Mouse (Mus musculus) embryonic facial prominence, embryonic 11.5 days (tissue): ENCODE measurements around the gene Ripply3. TPM values are rescaled to one million over a fixed set of nuclear protein-coding genes. Genes with fewer than 3 reads are reported as not detected.

ENCODE experiments used
- ATAC-seq: fragments of 200-750 bp; cut with Nextera tagmentation; replicated peaks from 2 replicates; pipeline ENCODE4 v1.8.0; 2017; ENCODE audit warnings: low read depth; ENCODE audit not compliant: insufficient number of reproducible peaks, low FRiP score, low TSS enrichment
- DNase-seq: peaks from one replicate; pipeline ENCODE4 v3.0.0-alpha.2; 2015; ENCODE audit warnings: low spot score
- H3K27ac ChIP-seq: fragments of 300-500 bp; sonication (generic); replicated peaks from 2 replicates; pipeline ENCODE4 v1.5.1; 2014; ENCODE audit warnings: mild to moderate bottlenecking, low read depth, low read length, control low read depth
- H3K27me3 ChIP-seq: fragments of 300-500 bp; sonication (generic); 2 replicates; pipeline ENCODE4 v1.6.1; 2014; ENCODE audit warnings: mild to moderate bottlenecking, low read length, moderate library complexity, mixed read lengths; ENCODE audit not compliant: control insufficient read depth, insufficient read depth
- H3K36me3 ChIP-seq: fragments of 300-500 bp; sonication (generic); replicated peaks from 2 replicates; pipeline ENCODE4 v1.6.1; 2014; ENCODE audit warnings: low read depth, mild to moderate bottlenecking, low read length, moderate library complexity, mixed read lengths; ENCODE audit not compliant: control insufficient read depth, insufficient read depth
- H3K4me1 ChIP-seq: fragments of 300-500 bp; sonication (generic); 2 replicates; pipeline ENCODE4 v1.6.1; 2014; ENCODE audit warnings: low read length, mixed read lengths; ENCODE audit not compliant: control insufficient read depth, insufficient read depth
- H3K4me2 ChIP-seq: fragments of 300-500 bp; sonication (generic); 2 replicates; pipeline ENCODE4 v1.6.1; 2014; ENCODE audit warnings: low read depth, mild to moderate bottlenecking, control low read depth, low read length, moderate library complexity
- H3K4me3 ChIP-seq: fragments of 300-500 bp; sonication (generic); 2 replicates; pipeline ENCODE4 v1.5.1; 2014; ENCODE audit warnings: low read depth, low read length, control low read depth
- H3K9ac ChIP-seq: fragments of 300-500 bp; sonication (generic); replicated peaks from 2 replicates; pipeline ENCODE4 v1.6.1; 2014; ENCODE audit warnings: mild to moderate bottlenecking, control low read depth, low read length
- H3K9me3 ChIP-seq: fragments of 300-500 bp; sonication (generic); replicated peaks from 2 replicates; pipeline ENCODE4 v1.6.1; 2016; ENCODE audit warnings: mild to moderate bottlenecking, low read length, inconsistent platforms, mixed read lengths; ENCODE audit not compliant: control insufficient read depth
- WGBS: fragments of 180-500 bp; shearing (Covaris S2); extraction: QIAGEN DNeasy Blood & Tissue Kit; methylation state at CpG from one replicate; pipeline ENCODE4 v1.1.7; 2014; 5-methylcytosine and 5-hydroxymethylcytosine counted together
- polyA plus RNA-seq: library from polyadenylated mRNA; unstranded; fragments of >200 nt; fragmentation: Nextera tagmentation; extraction: Ambion mirVana; gene quantifications from 2 replicates; pipeline ENCODE4 v1.2.1, GENCODE M21; 2014

The Ripply3 gene
- polyA plus RNA-seq, 1 experiment from 2014 or later = 5.2 TPM

- peak overlapping the region; percentile 97 for H3K9ac ChIP-seq
- no peaks in the 10 kb centered on the region for H3K9me3 ChIP-seq
- 0 out of 2 replicates have a peak, but pooled peaks cover 2% of the 10 kb centered on the region for H3K4me1 ChIP-seq
- DNase-seq (peak; percentile 6), ATAC-seq (peak; percentile 4; the same call in 1 of the 2 replicates)
- peak overlapping the region; percentile 95 for H3K4me3 ChIP-seq
- peak overlapping the region; percentile 96 for H3K27ac ChIP-seq
- 11% methylated on average over 6 of the region's 6 CpGs for WGBS
- H3K27me3 ChIP-seq = no peaks in the 10 kb centered on the region
- H3K4me2 ChIP-seq = peak overlapping the region; percentile 57
- H3K36me3 ChIP-seq = no peaks in the 10 kb centered on the region
These were observed 41.5 kb downstream of the Ripply3 start for GRCm38 (mm10) chr16:94369596-94370172.

GRCm38 (mm10) chr16:94370173-94370914, 42.1 kb downstream of the Ripply3 start, which contains the start of gene Ttc3:
TSS of gene Ttc3 (plus strand) at chr16:94370618.
- 0% methylated on average over 72 of the region's 79 CpGs for WGBS
- Histone ChIP-seq H3K4me3 (peak within 1 kb of the TSS; percentile 95), H3K36me3 (no peaks in the 10 kb centered on the region), H3K9me3 (no peaks in the 10 kb centered on the region), H3K27ac (peak within 1 kb of the TSS; percentile 96), H3K9ac (peak within 1 kb of the TSS; percentile 97), H3K4me1 (0 out of 2 replicates have a peak, but pooled peaks cover 2% of the 10 kb centered on the region), H3K4me2 (peak within 1 kb of the TSS; percentile 57), H3K27me3 (no peaks in the 10 kb centered on the region)
- ATAC-seq = peak; percentile 87
- peak; percentile 97 for DNase-seq

GRCm38 (mm10) chr16:94370915-94371300, 42.7 kb downstream of the Ripply3 start:
- no peak for DNase-seq
- no peaks in the 10 kb centered on the region for H3K9me3 ChIP-seq
- H3K4me1 ChIP-seq = 0 out of 2 replicates have a peak, but pooled peaks cover 2% of the 10 kb centered on the region
- peak; percentile 81 for ATAC-seq
- H3K9ac ChIP-seq = peak overlapping the region; percentile 97
- H3K27me3 ChIP-seq = no peaks in the 10 kb centered on the region
- peak overlapping the region; percentile 57 for H3K4me2 ChIP-seq
- H3K27ac ChIP-seq = peak overlapping the region; percentile 96
- WGBS = under 1% methylated on average over 43 of the region's 43 CpGs
- no peaks in the 10 kb centered on the region for H3K36me3 ChIP-seq
- H3K4me3 ChIP-seq = peak overlapping the region; percentile 95

GRCm38 (mm10) chr16:94371301-94371931, 43.2 kb downstream of the Ripply3 start, which contains the start of gene Pigp:
TSS of gene Pigp (minus strand) at chr16:94371842.
- peak within 1 kb of the TSS; percentile 96 for H3K27ac ChIP-seq
- H3K4me1 ChIP-seq = 0 out of 2 replicates have a peak, but pooled peaks cover 2% of the 10 kb centered on the region
- 0% methylated on average over 39 of the region's 43 CpGs for WGBS
- H3K36me3 ChIP-seq = no peaks in the 10 kb centered on the region
- peak; percentile 81 for ATAC-seq
- H3K9me3 ChIP-seq = no peaks in the 10 kb centered on the region
- H3K4me2 ChIP-seq = peak within 1 kb of the TSS; percentile 57
- H3K9ac ChIP-seq = peak within 1 kb of the TSS; percentile 97
- H3K4me3 ChIP-seq = peak within 1 kb of the TSS; percentile 95
- peak; percentile 83 for DNase-seq
- H3K27me3 ChIP-seq = no peaks in the 10 kb centered on the region

GRCm38 (mm10) chr16:94379386-94379785, 51.2 kb downstream of the Ripply3 start:
- H3K4me1 ChIP-seq = no peaks in the 10 kb centered on the region
- no peak overlapping the region for H3K27ac ChIP-seq
- no peak overlapping the region for H3K4me2 ChIP-seq
- no peak for DNase-seq
- no peak for ATAC-seq
- H3K4me3 ChIP-seq = no peak overlapping the region
- no peaks in the 10 kb centered on the region for H3K9me3 ChIP-seq
- H3K9ac ChIP-seq = no peak overlapping the region
- WGBS = 85% methylated on average over 1 of the region's 1 CpGs
- H3K36me3 ChIP-seq = no peaks in the 10 kb centered on the region
- no peaks in the 10 kb centered on the region for H3K27me3 ChIP-seq

- no peak overlapping the region for H3K4me3 ChIP-seq
- no peak overlapping the region for H3K4me2 ChIP-seq
- H3K27me3 ChIP-seq = no peaks in the 10 kb centered on the region
- H3K9ac ChIP-seq = no peak overlapping the region
- no peak overlapping the region for H3K27ac ChIP-seq
- H3K4me1 ChIP-seq = no peaks in the 10 kb centered on the region
- H3K36me3 ChIP-seq = no peaks in the 10 kb centered on the region
- ATAC-seq = no peak
- no peak for DNase-seq
- WGBS = 94% methylated on average over 3 of the region's 3 CpGs
- H3K9me3 ChIP-seq = no peaks in the 10 kb centered on the region
These were observed 55.1 kb downstream of the Ripply3 start for GRCm38 (mm10) chr16:94383277-94383676.
